Mouse (Mus musculus): ENCODE data around the gene Cltb. TPM values are rescaled to one million over a fixed set of nuclear protein-coding genes. Genes with fewer than 3 reads are reported as not detected.

The Cltb gene
- total and polyA plus RNA-seq, 2 experiments from 2014 or later, result 184 to 318 TPM

DNA sequence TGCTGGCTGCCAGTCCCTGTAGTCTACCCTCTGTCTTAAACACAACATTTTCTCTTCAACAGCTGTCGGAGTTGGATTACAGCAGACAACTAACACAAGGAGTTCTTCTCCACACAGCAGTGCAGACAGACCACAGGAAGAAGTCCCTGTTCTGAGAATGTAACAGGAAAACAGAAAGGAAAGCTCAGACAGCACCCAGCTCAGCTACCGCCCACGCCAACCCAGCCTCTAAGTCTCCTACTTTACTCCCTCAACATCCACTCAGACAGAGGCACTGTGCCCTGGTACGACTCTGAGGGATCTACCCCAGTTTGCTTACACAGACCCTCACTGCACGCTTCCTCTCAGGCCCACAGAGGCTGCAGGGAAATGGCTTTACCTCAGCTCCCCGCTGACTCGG lies 50.5 kb downstream of the Cltb start:
- DNase-seq (ENCODE audit: low spot score) (no peak), ATAC-seq (no peak)
- peaks cover 5% of the 10 kb centered on the region; the same call in 1 of the 2 replicates for H3K4me1 ChIP-seq (ENCODE audit: insufficient read depth, low read length)
- H3K4me3 ChIP-seq (ENCODE audit: low read length), result no peak overlapping the region
- H3K9ac ChIP-seq (replicated peaks; ENCODE audit: low read length), result no peak overlapping the region
- H3K27ac ChIP-seq, result no peak overlapping the region
- no peaks in the 10 kb centered on the region for H3K27me3 ChIP-seq (ENCODE audit: insufficient read depth, low read length)
- no peak overlapping the region for H3K4me2 ChIP-seq (ENCODE audit: low read depth, low read length)
- peaks cover 72% of the 10 kb centered on the region for H3K36me3 ChIP-seq (ENCODE audit: insufficient read depth, low read length)
- WGBS, result 92% methylated on average over 7 of the region's 7 CpGs
- no peaks in the 10 kb centered on the region for H3K9me3 ChIP-seq (ENCODE audit: low read length)
- TF ChIP-seq CTCF (IDR thresholded peaks at IDR 0.05; ENCODE audit: low read depth), result no peak

DNA sequence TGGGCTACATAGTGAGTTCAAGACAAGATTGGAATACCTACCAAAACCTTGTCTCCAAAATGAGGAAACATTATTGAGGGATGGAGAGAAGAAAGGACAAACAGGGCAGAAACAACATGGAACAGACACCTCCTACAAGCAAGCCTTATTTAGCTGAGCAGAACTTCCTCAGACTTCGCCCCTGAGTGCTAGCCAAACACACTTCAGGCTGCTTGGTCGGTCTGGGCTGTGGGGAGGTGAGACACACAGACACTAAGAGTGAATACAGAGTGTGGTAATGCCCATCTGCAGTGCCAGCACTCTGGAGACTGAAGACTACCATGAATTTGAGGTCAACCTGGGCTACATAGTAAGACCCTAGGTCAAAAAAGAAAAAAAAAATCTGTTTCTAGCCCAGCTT lies 51.5 kb downstream of the Cltb start:
- Histone ChIP-seq H3K4me2 (ENCODE audit: low read depth, low read length) (no peak overlapping the region), H3K27me3 (ENCODE audit: insufficient read depth, low read length) (no peaks in the 10 kb centered on the region), H3K9me3 (ENCODE audit: low read length) (no peaks in the 10 kb centered on the region), H3K4me1 (ENCODE audit: insufficient read depth, low read length) (peaks cover 5% of the 10 kb centered on the region; the same call in 1 of the 2 replicates), H3K9ac (replicated peaks; ENCODE audit: low read length) (no peak overlapping the region), H3K36me3 (ENCODE audit: insufficient read depth, low read length) (peaks cover 73% of the 10 kb centered on the region), H3K4me3 (ENCODE audit: low read length) (no peak overlapping the region), H3K27ac (no peak overlapping the region)
- TF ChIP-seq CTCF (IDR thresholded peaks at IDR 0.05; ENCODE audit: low read depth), result no peak
- WGBS, result 86% methylated on average over 2 of the region's 2 CpGs
- no peak for DNase-seq (ENCODE audit: low spot score)
- ATAC-seq, result no peak

DNA sequence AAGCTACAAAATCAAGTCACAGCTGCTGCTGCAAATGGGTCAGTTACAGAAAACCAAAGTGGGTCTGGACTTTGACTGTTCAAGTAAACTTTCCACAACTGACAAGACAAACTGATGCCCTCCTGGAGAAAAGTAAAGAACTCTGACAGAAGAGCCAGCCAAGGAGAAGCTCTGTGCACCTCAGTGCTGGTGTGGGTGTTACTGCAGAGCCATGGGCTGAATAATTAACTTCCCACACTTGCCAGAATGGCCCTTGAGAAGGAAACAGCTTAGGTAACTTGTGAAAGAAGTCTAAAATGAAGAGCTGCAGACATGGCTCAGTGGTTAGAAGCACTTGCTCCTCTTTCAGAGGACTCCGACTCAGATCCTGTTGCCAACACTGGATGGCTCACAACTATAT lies 53.5 kb downstream of the Cltb start:
- ATAC-seq (no peak), DNase-seq (ENCODE audit: low spot score) (no peak)
- TF ChIP-seq CTCF (IDR thresholded peaks at IDR 0.05; ENCODE audit: low read depth), result no peak
- 100% methylated on average over 1 of the region's 1 CpGs for WGBS
- Histone ChIP-seq H3K4me2 (ENCODE audit: low read depth, low read length) (no peak overlapping the region), H3K36me3 (ENCODE audit: insufficient read depth, low read length) (peaks cover 83% of the 10 kb centered on the region), H3K9ac (replicated peaks; ENCODE audit: low read length) (no peak overlapping the region), H3K27me3 (ENCODE audit: insufficient read depth, low read length) (no peaks in the 10 kb centered on the region), H3K4me3 (ENCODE audit: low read length) (no peak overlapping the region), H3K9me3 (ENCODE audit: low read length) (no peaks in the 10 kb centered on the region), H3K4me1 (ENCODE audit: insufficient read depth, low read length) (no peaks in the 10 kb centered on the region), H3K27ac (no peak overlapping the region)

DNA sequence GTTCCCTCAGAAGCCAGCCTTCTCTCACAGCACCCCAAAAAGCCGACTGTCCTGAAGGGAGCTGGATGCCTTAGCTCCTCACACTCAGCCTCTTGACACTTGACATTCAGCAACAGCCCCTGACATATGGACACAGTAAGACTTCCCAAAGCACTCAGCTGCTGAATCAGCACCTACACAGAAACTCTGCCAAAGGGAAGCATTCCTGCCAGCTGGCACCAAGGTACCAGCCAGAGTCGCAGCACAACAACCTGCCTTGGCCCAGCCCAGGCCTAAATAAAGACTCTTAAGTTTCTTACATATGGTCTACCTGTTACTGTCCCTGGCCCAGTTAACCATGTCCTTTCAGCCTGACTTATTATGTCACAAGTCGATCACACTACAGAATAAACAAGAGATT lies 54.3 kb downstream of the Cltb start:
- TF ChIP-seq CTCF (IDR thresholded peaks at IDR 0.05; ENCODE audit: low read depth), result no peak
- 72% methylated on average over 3 of the region's 3 CpGs for WGBS
- Histone ChIP-seq H3K27me3 (ENCODE audit: insufficient read depth, low read length) (no peaks in the 10 kb centered on the region), H3K9ac (replicated peaks; ENCODE audit: low read length) (no peak overlapping the region), H3K36me3 (ENCODE audit: insufficient read depth, low read length) (peaks cover 84% of the 10 kb centered on the region), H3K4me2 (ENCODE audit: low read depth, low read length) (no peak overlapping the region), H3K9me3 (ENCODE audit: low read length) (no peaks in the 10 kb centered on the region), H3K4me1 (ENCODE audit: insufficient read depth, low read length) (no peaks in the 10 kb centered on the region), H3K27ac (no peak overlapping the region), H3K4me3 (ENCODE audit: low read length) (no peak overlapping the region)
- ATAC-seq, result 0 out of 2 replicates have a peak, but pooled peaks have one; percentile 29
- DNase-seq (ENCODE audit: low spot score), result peak; percentile 43

DNA sequence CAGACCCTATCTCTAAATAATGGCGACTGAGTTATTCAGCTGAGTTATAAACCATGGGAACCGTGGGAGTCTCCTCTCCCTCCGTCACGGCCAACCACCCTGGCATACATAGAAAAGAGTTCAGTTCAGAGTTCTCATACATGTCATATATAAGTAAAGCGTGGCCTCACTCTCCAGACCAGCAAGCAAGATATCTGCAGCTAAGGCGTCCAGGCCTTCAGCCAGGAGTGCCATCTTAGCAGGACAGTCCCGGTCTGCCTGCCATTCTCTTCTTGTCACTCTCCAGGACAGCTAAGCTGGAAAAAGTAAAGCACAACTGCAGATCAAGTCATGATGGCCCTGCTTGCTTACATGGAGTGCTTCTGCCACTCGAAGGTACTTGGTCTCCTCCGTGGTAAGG lies 55.0 kb downstream of the Cltb start:
- H3K27ac ChIP-seq, result no peak overlapping the region
- no peaks in the 10 kb centered on the region for H3K4me1 ChIP-seq (ENCODE audit: insufficient read depth, low read length)
- no peak overlapping the region for H3K4me3 ChIP-seq (ENCODE audit: low read length)
- H3K27me3 ChIP-seq (ENCODE audit: insufficient read depth, low read length), result no peaks in the 10 kb centered on the region
- no peak for TF ChIP-seq CTCF (IDR thresholded peaks at IDR 0.05; ENCODE audit: low read depth)
- no peak for ATAC-seq
- no peak for DNase-seq (ENCODE audit: low spot score)
- no peak overlapping the region for H3K9ac ChIP-seq (replicated peaks; ENCODE audit: low read length)
- peaks cover 80% of the 10 kb centered on the region for H3K36me3 ChIP-seq (ENCODE audit: insufficient read depth, low read length)
- no peaks in the 10 kb centered on the region for H3K9me3 ChIP-seq (ENCODE audit: low read length)
- 96% methylated on average over 9 of the region's 9 CpGs for WGBS
- H3K4me2 ChIP-seq (ENCODE audit: low read depth, low read length), result no peak overlapping the region

DNA sequence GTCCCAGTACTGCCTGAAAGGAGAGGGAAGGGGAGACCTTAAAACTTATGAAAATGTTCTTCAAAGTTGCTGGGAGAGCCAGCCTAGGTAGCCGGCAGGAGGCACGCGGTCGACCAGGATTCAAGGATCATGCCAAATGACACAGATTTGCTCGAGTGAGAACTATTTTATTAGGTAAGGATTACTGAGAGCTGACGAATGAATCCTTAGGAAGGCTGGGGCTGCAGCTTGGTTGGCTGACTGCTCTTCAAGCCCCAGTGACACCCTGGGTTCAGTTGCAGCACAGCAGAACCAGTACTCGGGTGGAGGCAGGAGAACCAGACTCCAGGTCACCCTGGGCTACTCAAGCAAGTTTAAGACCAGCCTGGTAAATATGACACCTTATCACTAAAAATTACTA lies 63.1 kb downstream of the Cltb start:
- no peak overlapping the region for H3K27ac ChIP-seq
- H3K4me1 ChIP-seq (ENCODE audit: insufficient read depth, low read length), result no peaks in the 10 kb centered on the region
- H3K4me3 ChIP-seq (ENCODE audit: low read length), result no peak overlapping the region
- H3K4me2 ChIP-seq (ENCODE audit: low read depth, low read length), result no peak overlapping the region
- H3K27me3 ChIP-seq (ENCODE audit: insufficient read depth, low read length), result no peaks in the 10 kb centered on the region
- TF ChIP-seq CTCF (IDR thresholded peaks at IDR 0.05; ENCODE audit: low read depth), result no peak
- H3K36me3 ChIP-seq (ENCODE audit: insufficient read depth, low read length), result peaks cover 46% of the 10 kb centered on the region
- no peak for ATAC-seq
- no peak overlapping the region for H3K9ac ChIP-seq (replicated peaks; ENCODE audit: low read length)
- no peak for DNase-seq (ENCODE audit: low spot score)
- WGBS, result 86% methylated on average over 7 of the region's 7 CpGs
- H3K9me3 ChIP-seq (ENCODE audit: low read length), result no peaks in the 10 kb centered on the region

Small RNAs within 50 kb of the gene (microRNA-seq; reads per million reads assigned to microRNA genes)
- gene Gm24195, result 0 reads per million in 2 experiments

Other genes with a start within 250 kb of the Cltb start
- gene Cplx2, start 240.0 kb downstream of the Cltb start, total RNA-seq (2014; rRNA removed), result 118 and 120 TPM in 2 replicates
- 46.2 and 47.4 TPM in 2 replicates for gene Cplx2, start 240.0 kb downstream of the Cltb start, polyA plus RNA-seq (2015; fragmentation: Nextera tagmentation; extraction: Ambion mirVana)
- 67.2 and 120 TPM in 2 replicates for gene Thoc3, start 142.5 kb downstream of the Cltb start, total RNA-seq (2014; rRNA removed)
- 107 and 108 TPM in 2 replicates for gene Thoc3, start 142.5 kb downstream of the Cltb start, polyA plus RNA-seq (2015; fragmentation: Nextera tagmentation; extraction: Ambion mirVana)
- gene Simc1, start 107.6 kb downstream of the Cltb start, total RNA-seq (2014; rRNA removed), result 17.1 and 18.3 TPM in 2 replicates
- 9.3 and 9.5 TPM in 2 replicates for gene Simc1, start 107.6 kb downstream of the Cltb start, polyA plus RNA-seq (2015; fragmentation: Nextera tagmentation; extraction: Ambion mirVana)
- gene 4833439L19Rik, start 45.9 kb downstream of the Cltb start, total RNA-seq (2014; rRNA removed), result 248 and 278 TPM in 2 replicates
- gene 4833439L19Rik, start 45.9 kb downstream of the Cltb start, polyA plus RNA-seq (2015; fragmentation: Nextera tagmentation; extraction: Ambion mirVana), result 221 and 231 TPM in 2 replicates
- 159 and 240 TPM in 2 replicates for gene Arl10, start 36.3 kb downstream of the Cltb start, total RNA-seq (2014; rRNA removed)
- gene Arl10, start 36.3 kb downstream of the Cltb start, polyA plus RNA-seq (2015; fragmentation: Nextera tagmentation; extraction: Ambion mirVana), result 66.3 and 69.7 TPM in 2 replicates
- 19.7 and 24.5 TPM in 2 replicates for gene Nop16, start 21.3 kb downstream of the Cltb start, total RNA-seq (2014; rRNA removed)
- 49.9 and 53.0 TPM in 2 replicates for gene Nop16, start 21.3 kb downstream of the Cltb start, polyA plus RNA-seq (2015; fragmentation: Nextera tagmentation; extraction: Ambion mirVana)
- 177 and 187 TPM in 2 replicates for gene Higd2a, start 21.1 kb downstream of the Cltb start, total RNA-seq (2014; rRNA removed)
- 355 and 362 TPM in 2 replicates for gene Higd2a, start 21.1 kb downstream of the Cltb start, polyA plus RNA-seq (2015; fragmentation: Nextera tagmentation; extraction: Ambion mirVana)
- 39.5 and 41.9 TPM in 2 replicates for gene Faf2, start 10.4 kb upstream of the Cltb start, total RNA-seq (2014; rRNA removed)
- 64.0 and 65.0 TPM in 2 replicates for gene Faf2, start 10.4 kb upstream of the Cltb start, polyA plus RNA-seq (2015; fragmentation: Nextera tagmentation; extraction: Ambion mirVana)
- 73.1 and 74.8 TPM in 2 replicates for gene Rnf44, start 82.6 kb upstream of the Cltb start, total RNA-seq (2014; rRNA removed)
- gene Rnf44, start 82.6 kb upstream of the Cltb start, polyA plus RNA-seq (2015; fragmentation: Nextera tagmentation; extraction: Ambion mirVana), result 48.8 and 60.1 TPM in 2 replicates
- 0.22 and 0.37 TPM in 2 replicates for gene Cdhr2, start 90.1 kb upstream of the Cltb start, total RNA-seq (2014; rRNA removed)
- gene Cdhr2, start 90.1 kb upstream of the Cltb start, polyA plus RNA-seq (2015; fragmentation: Nextera tagmentation; extraction: Ambion mirVana), result 0.35 and 0.41 TPM in 2 replicates
- 146 and 153 TPM in 2 replicates for gene Gprin1, start 138.5 kb upstream of the Cltb start, total RNA-seq (2014; rRNA removed)
- 18.3 and 19.9 TPM in 2 replicates for gene Gprin1, start 138.5 kb upstream of the Cltb start, polyA plus RNA-seq (2015; fragmentation: Nextera tagmentation; extraction: Ambion mirVana)
- 96.8 and 111 TPM in 2 replicates for gene Sncb, start 155.3 kb upstream of the Cltb start, total RNA-seq (2014; rRNA removed)
- gene Sncb, start 155.3 kb upstream of the Cltb start, polyA plus RNA-seq (2015; fragmentation: Nextera tagmentation; extraction: Ambion mirVana), result 202 and 222 TPM in 2 replicates
- gene Eif4e1b, start 172.7 kb upstream of the Cltb start, total RNA-seq (2014; rRNA removed), result not detected in 2 replicates
- not detected in 2 replicates for gene Eif4e1b, start 172.7 kb upstream of the Cltb start, polyA plus RNA-seq (2015; fragmentation: Nextera tagmentation; extraction: Ambion mirVana)
- 53.2 and 60.5 TPM in 2 replicates for gene Tspan17, start 178.0 kb upstream of the Cltb start, total RNA-seq (2014; rRNA removed)
- gene Tspan17, start 178.0 kb upstream of the Cltb start, polyA plus RNA-seq (2015; fragmentation: Nextera tagmentation; extraction: Ambion mirVana), result 143 and 153 TPM in 2 replicates

Data from hindbrain, postnatal 0 days (tissue).